9 mouse cellular contexts compared by ENCODE assay signal in genomic region chr4:106787830-106788229, GRCm38 (mm10). TPM values are rescaled to one million over a fixed set of nuclear protein-coding genes. Genes with fewer than 3 reads are reported as not detected.
DNase-seq lines count a peak whose midpoint lies in the region; ATAC-seq lines count a peak whose summit lies in the region.
"Had no signal": no experiment of that assay in that cellular context is flagged by ENCODE, and none has a peak within 500 bp of the region (broad histone marks: within the 10 kb centered on the region; RNA-seq: fewer than 3 reads in every experiment).

No protein-coding gene starts in this region.

- H3K4me1 ChIP-seq in forebrain, embryonic 15.5 days, result peaks cover 32% of the 10 kb centered on the region
- peaks cover 24% of the 10 kb centered on the region for H3K4me1 ChIP-seq in forebrain, embryonic 14.5 days (ENCODE audit: control insufficient read depth, insufficient read depth, low read length)
- peaks cover 37% of the 10 kb centered on the region for H3K4me1 ChIP-seq in heart, embryonic 11.5 days (ENCODE audit: control insufficient read depth, insufficient read depth, low read length)
- peaks cover 79% of the 10 kb centered on the region for H3K4me1 ChIP-seq in liver, embryonic 13.5 days (replicated peaks)
- peaks cover 48% of the 10 kb centered on the region for H3K4me1 ChIP-seq in hindbrain, embryonic 13.5 days (replicated peaks)

- no peak overlapping the region for H3K9ac ChIP-seq in forebrain, embryonic 15.5 days (replicated peaks)
- H3K9ac ChIP-seq in forebrain, embryonic 14.5 days (ENCODE audit: low read length), result no peak overlapping the region
- no peak overlapping the region for H3K9ac ChIP-seq in heart, embryonic 11.5 days (ENCODE audit: low read depth, low read length)
- no peak overlapping the region for H3K9ac ChIP-seq in liver, embryonic 13.5 days
- H3K9ac ChIP-seq in hindbrain, embryonic 13.5 days, result no peak overlapping the region

- H3K4me3 ChIP-seq in forebrain, embryonic 15.5 days, result no peak overlapping the region
- H3K4me3 ChIP-seq in forebrain, embryonic 14.5 days (ENCODE audit: low read depth, low read length), result no peak overlapping the region
- H3K4me3 ChIP-seq in heart, embryonic 11.5 days (ENCODE audit: low read depth, low read length), result no peak overlapping the region
- H3K4me3 ChIP-seq in liver, embryonic 13.5 days (replicated peaks), result no peak overlapping the region
- H3K4me3 ChIP-seq in hindbrain, embryonic 13.5 days, result no peak overlapping the region

- 73% methylated on average over 7 of the region's 7 CpGs for WGBS in forebrain, embryonic 15.5 days
- 66% methylated on average over 7 of the region's 7 CpGs for WGBS in forebrain, embryonic 14.5 days
- 19% methylated on average over 7 of the region's 7 CpGs for WGBS in heart, embryonic 11.5 days (ENCODE audit: insufficient replicate concordance)
- WGBS in liver, embryonic 13.5 days (ENCODE audit: insufficient replicate concordance), result 25% methylated on average over 7 of the region's 7 CpGs
- WGBS in hindbrain, embryonic 13.5 days, result 51% methylated on average over 7 of the region's 7 CpGs

- H3K9me3 ChIP-seq in forebrain, embryonic 15.5 days, result no peaks in the 10 kb centered on the region
- H3K9me3 ChIP-seq in forebrain, embryonic 14.5 days (replicated peaks; ENCODE audit: control insufficient read depth, low read length), result no peaks in the 10 kb centered on the region
- no peaks in the 10 kb centered on the region for H3K9me3 ChIP-seq in heart, embryonic 11.5 days (replicated peaks; ENCODE audit: control insufficient read depth, low read length)
- no peaks in the 10 kb centered on the region for H3K9me3 ChIP-seq in liver, embryonic 13.5 days (replicated peaks)
- H3K9me3 ChIP-seq in hindbrain, embryonic 13.5 days, result no peaks in the 10 kb centered on the region

- DNase-seq in forebrain, embryonic 14.5 days (ENCODE audit: low spot score), result no peak
- DNase-seq in retina, embryonic 14.5 days (ENCODE audit: low spot score), result peak; percentile 33
- DNase-seq in retina, postnatal 1 day, result no peak
- DNase-seq in liver, embryonic 13.5 days, result peak; percentile 47
- peak; percentile 55 to 69 for DNase-seq in thymus, postnatal 10 days (ENCODE audit: low spot score in 2 of 2)

- no peak for ATAC-seq in forebrain, embryonic 15.5 days (replicated peaks)
- ATAC-seq in forebrain, embryonic 14.5 days, result no peak
- ATAC-seq in heart, embryonic 11.5 days (replicated peaks; ENCODE audit: insufficient number of reproducible peaks, low FRiP score, low TSS enrichment), result peak; percentile 50; the same call in 1 of the 2 replicates
- ATAC-seq in liver, embryonic 13.5 days (ENCODE audit: low read depth), result no peak
- ATAC-seq in hindbrain, embryonic 13.5 days (ENCODE audit: low FRiP score), result no peak

- 0 out of 2 replicates have a peak overlapping the region, but pooled peaks have one; percentile 8 for H3K27ac ChIP-seq in forebrain, embryonic 15.5 days (replicated peaks)
- no peak overlapping the region for H3K27ac ChIP-seq in forebrain, embryonic 14.5 days (ENCODE audit: low read depth, low read length)
- H3K27ac ChIP-seq in heart, embryonic 11.5 days (ENCODE audit: low read depth, low read length), result peak overlapping the region; percentile 90
- 0 out of 2 replicates have a peak overlapping the region, but pooled peaks have one; percentile 29 for H3K27ac ChIP-seq in liver, embryonic 13.5 days
- no peak overlapping the region; the same call in 1 of the 2 replicates for H3K27ac ChIP-seq in hindbrain, embryonic 13.5 days

- no peaks in the 10 kb centered on the region for H3K36me3 ChIP-seq in forebrain, embryonic 15.5 days
- H3K36me3 ChIP-seq in forebrain, embryonic 14.5 days (ENCODE audit: control insufficient read depth, insufficient read depth, low read length), result no peaks in the 10 kb centered on the region
- H3K36me3 ChIP-seq in heart, embryonic 11.5 days (ENCODE audit: control insufficient read depth, insufficient read depth, low read length), result no peaks in the 10 kb centered on the region
- no peaks in the 10 kb centered on the region for H3K36me3 ChIP-seq in liver, embryonic 13.5 days
- H3K36me3 ChIP-seq in hindbrain, embryonic 13.5 days, result no peaks in the 10 kb centered on the region

- H3K4me2 ChIP-seq in forebrain, embryonic 15.5 days (replicated peaks), result no peak overlapping the region
- no peak overlapping the region for H3K4me2 ChIP-seq in forebrain, embryonic 14.5 days (ENCODE audit: low read length)
- H3K4me2 ChIP-seq in heart, embryonic 11.5 days, result no peak overlapping the region
- no peak overlapping the region for H3K4me2 ChIP-seq in liver, embryonic 13.5 days
- H3K4me2 ChIP-seq in hindbrain, embryonic 13.5 days, result no peak overlapping the region

- no peaks in the 10 kb centered on the region for H3K27me3 ChIP-seq in forebrain, embryonic 15.5 days
- H3K27me3 ChIP-seq in forebrain, embryonic 14.5 days (replicated peaks; ENCODE audit: control insufficient read depth, insufficient read depth, low read length), result no peaks in the 10 kb centered on the region
- H3K27me3 ChIP-seq in heart, embryonic 11.5 days (ENCODE audit: control insufficient read depth, insufficient read depth, low read length), result no peaks in the 10 kb centered on the region
- no peaks in the 10 kb centered on the region for H3K27me3 ChIP-seq in liver, embryonic 13.5 days
- no peaks in the 10 kb centered on the region for H3K27me3 ChIP-seq in hindbrain, embryonic 13.5 days

RNA-seq across cellular contexts. Expression of gene Acot11, which starts 17.0 kb away (rescaled TPM):
- 0.92 and 1.3 TPM in 2 replicates for polyA plus RNA-seq in forebrain, embryonic 15.5 days (2015; fragmentation: Nextera tagmentation; extraction: Ambion mirVana)
- polyA plus RNA-seq in forebrain, embryonic 14.5 days (2014; fragmentation: Nextera tagmentation; extraction: Ambion mirVana), result 0.77 and 1.3 TPM in 2 replicates
- polyA plus RNA-seq in heart, embryonic 11.5 days (2014; fragmentation: Nextera tagmentation; extraction: Ambion mirVana), result 3.0 and 4.3 TPM in 2 replicates
- polyA plus RNA-seq in liver, embryonic 13.5 days (2015; fragmentation: Nextera tagmentation; extraction: Ambion mirVana), result 5.0 TPM in 2 replicates
- polyA plus RNA-seq in hindbrain, embryonic 13.5 days (2015; fragmentation: Nextera tagmentation; extraction: Ambion mirVana), result 1.3 and 1.5 TPM in 2 replicates

RNA-seq across cellular contexts. Expression of gene Fam151a, which starts 54.1 kb away (rescaled TPM):
- not detected in 2 replicates for polyA plus RNA-seq in forebrain, embryonic 15.5 days (2015; fragmentation: Nextera tagmentation; extraction: Ambion mirVana)
- not detected in 2 replicates for polyA plus RNA-seq in forebrain, embryonic 14.5 days (2014; fragmentation: Nextera tagmentation; extraction: Ambion mirVana)
- 0.11 TPM in 1 of 2 replicates, not detected in the other for polyA plus RNA-seq in heart, embryonic 11.5 days (2014; fragmentation: Nextera tagmentation; extraction: Ambion mirVana)
- polyA plus RNA-seq in liver, embryonic 13.5 days (2015; fragmentation: Nextera tagmentation; extraction: Ambion mirVana), result 0.09 TPM in 1 of 2 replicates, not detected in the other
- polyA plus RNA-seq in hindbrain, embryonic 13.5 days (2015; fragmentation: Nextera tagmentation; extraction: Ambion mirVana), result not detected in 2 replicates
- polyA plus RNA-seq: frontal cortex, adult 2 months had no signal

RNA-seq across cellular contexts. Expression of gene Mroh7, which starts 57.1 kb away (rescaled TPM):
- polyA plus RNA-seq in forebrain, embryonic 15.5 days (2015; fragmentation: Nextera tagmentation; extraction: Ambion mirVana), result 0.20 and 0.87 TPM in 2 replicates
- polyA plus RNA-seq in forebrain, embryonic 14.5 days (2014; fragmentation: Nextera tagmentation; extraction: Ambion mirVana), result 0.09 and 0.18 TPM in 2 replicates
- polyA plus RNA-seq in heart, embryonic 11.5 days (2014; fragmentation: Nextera tagmentation; extraction: Ambion mirVana), result 0.17 and 0.38 TPM in 2 replicates
- polyA plus RNA-seq in liver, embryonic 13.5 days (2015; fragmentation: Nextera tagmentation; extraction: Ambion mirVana), result 0.06 and 0.15 TPM in 2 replicates
- polyA plus RNA-seq in hindbrain, embryonic 13.5 days (2015; fragmentation: Nextera tagmentation; extraction: Ambion mirVana), result 0.21 and 0.36 TPM in 2 replicates

Comparison
In these comparisons a context has a peak if more than half of its experiments do, and no peak if none do; other contexts are left out.
1. H3K27ac ChIP-seq: peak in forebrain, embryonic 15.5 days (single experiment), heart, embryonic 11.5 days (single experiment) and liver, embryonic 13.5 days (single experiment); none in forebrain, embryonic 14.5 days (single experiment) and hindbrain, embryonic 13.5 days (single experiment).
2. DNase-seq: peak in retina, embryonic 14.5 days (single experiment), liver, embryonic 13.5 days (single experiment) and thymus, postnatal 10 days (2 of 2); none in forebrain, embryonic 14.5 days (single experiment) and retina, postnatal 1 day (single experiment).